Mouse (Mus musculus) E14TG2a.4 (cell line): ENCODE measurements around the gene Hmga2.

ENCODE experiments used
- CTCF ChIP-seq: conservative IDR thresholded peaks from 2 replicates; pipeline ENCODE4 v1.5.1; 2014; ENCODE audit warnings: low read length
- NANOG ChIP-seq: IDR thresholded peaks from 2 replicates; pipeline ENCODE4 v1.6.1; 2014; ENCODE audit warnings: borderline replicate concordance, low read length, mixed read lengths
- POU5F1 ChIP-seq: IDR thresholded peaks from 2 replicates; pipeline ENCODE4 v1.6.1; 2014; ENCODE audit warnings: low read length, borderline replicate concordance

GRCm38 (mm10) chr10:120446799-120447198 is 29.5 kb downstream of the Hmga2 start:
- no peak for TF ChIP-seq CTCF
- no peak for TF ChIP-seq NANOG
- no peak for TF ChIP-seq POU5F1
